Mouse (Mus musculus) limb, embryonic 11.5 days (tissue): Measurements from ENCODE around the gene Lrrc56. TPM values are rescaled to one million over a fixed set of nuclear protein-coding genes. Genes with fewer than 3 reads are reported as not detected.

ENCODE experiments used
- ATAC-seq: fragments of 200-750 bp; cut with Nextera tagmentation; 2 replicates; pipeline ENCODE4 v1.8.0; 2017; ENCODE audit warnings: low read depth; ENCODE audit not compliant: insufficient number of reproducible peaks, low FRiP score, low TSS enrichment
- DNase-seq: peaks from one replicate; pipeline ENCODE4 v3.0.0-alpha.2; 2015; ENCODE audit warnings: low spot score
- H3K27ac ChIP-seq: fragments of 300-500 bp; sonication (generic); replicated peaks from 2 replicates; pipeline ENCODE4 v1.5.1; 2014; ENCODE audit warnings: low read depth, mild to moderate bottlenecking, low read length
- H3K27me3 ChIP-seq: fragments of 300-500 bp; sonication (generic); 2 replicates; pipeline ENCODE4 v1.6.1; 2014; ENCODE audit warnings: mild to moderate bottlenecking, low read length, mixed read lengths; ENCODE audit not compliant: control insufficient read depth, insufficient read depth
- H3K36me3 ChIP-seq: fragments of 300-500 bp; sonication (generic); 2 replicates; pipeline ENCODE4 v1.6.1; 2014; ENCODE audit warnings: mild to moderate bottlenecking, low read length, moderate library complexity, mixed read lengths; ENCODE audit not compliant: control insufficient read depth, insufficient read depth
- H3K4me1 ChIP-seq: fragments of 300-500 bp; sonication (generic); 2 replicates; pipeline ENCODE4 v1.6.1; 2014; ENCODE audit warnings: low read length, mixed read lengths; ENCODE audit not compliant: control insufficient read depth, insufficient read depth
- H3K4me2 ChIP-seq: fragments of 300-500 bp; sonication (generic); 2 replicates; pipeline ENCODE4 v1.6.1; 2014; ENCODE audit warnings: low read depth, mild to moderate bottlenecking, moderate library complexity; ENCODE audit not compliant: severe bottlenecking
- H3K4me3 ChIP-seq: fragments of 300-500 bp; sonication (generic); 2 replicates; pipeline ENCODE4 v1.5.1; 2014; ENCODE audit warnings: low read depth, low read length
- H3K9ac ChIP-seq: fragments of 300-500 bp; sonication (generic); 2 replicates; pipeline ENCODE4 v1.6.1; 2014; ENCODE audit warnings: mild to moderate bottlenecking, low read length
- H3K9me3 ChIP-seq: fragments of 300-500 bp; sonication (generic); 2 replicates; pipeline ENCODE4 v1.6.1; 2016; ENCODE audit warnings: low read length; ENCODE audit not compliant: control insufficient read depth
- WGBS: fragments of 180-500 bp; shearing (Covaris S2); extraction: QIAGEN DNeasy Blood & Tissue Kit; methylation state at CpG from one replicate; pipeline ENCODE4 v1.1.7; 2014; 5-methylcytosine and 5-hydroxymethylcytosine counted together
- polyA plus RNA-seq: library from polyadenylated mRNA; unstranded; fragments of >200 nt; fragmentation: Nextera tagmentation; extraction: Ambion mirVana; gene quantifications from 2 replicates; pipeline ENCODE4 v1.2.1, GENCODE M21; 2014

Gene Lrrc56
- polyA plus RNA-seq, 1 experiment from 2014 or later, result 11.7 TPM

- WGBS, result 73% methylated on average over 3 of the region's 3 CpGs
Measured at GRCm38 (mm10) chr7:141188194-141188593, 5.8 kb upstream of the Lrrc56 start.

GRCm38 (mm10) chr7:141188733-141189132, 5.2 kb upstream of the Lrrc56 start:
- no peak for ATAC-seq
- H3K4me2 ChIP-seq, result no peak overlapping the region
- H3K27ac ChIP-seq, result no peak overlapping the region
- WGBS, result 89% methylated on average over 3 of the region's 3 CpGs
- H3K27me3 ChIP-seq, result no peaks in the 10 kb centered on the region
- H3K36me3 ChIP-seq, result peaks cover 18% of the 10 kb centered on the region
- H3K9me3 ChIP-seq, result no peaks in the 10 kb centered on the region
- H3K4me3 ChIP-seq, result no peak overlapping the region
- H3K4me1 ChIP-seq, result peaks cover 8% of the 10 kb centered on the region
- DNase-seq, result no peak
- H3K9ac ChIP-seq, result no peak overlapping the region

More at GRCm38 (mm10) chr7:141188194-141188593, 5.8 kb upstream of the Lrrc56 start:
- H3K36me3 ChIP-seq, result peaks cover 18% of the 10 kb centered on the region
- H3K4me1 ChIP-seq, result peaks cover 7% of the 10 kb centered on the region
- no peak overlapping the region for H3K4me3 ChIP-seq
- no peaks in the 10 kb centered on the region for H3K27me3 ChIP-seq
- DNase-seq (no peak), ATAC-seq (no peak)
- H3K4me2 ChIP-seq, result no peak overlapping the region
- H3K9me3 ChIP-seq, result no peaks in the 10 kb centered on the region
- no peak overlapping the region for H3K9ac ChIP-seq
- H3K27ac ChIP-seq, result no peak overlapping the region

- Histone ChIP-seq H3K27me3 (no peaks in the 10 kb centered on the region), H3K4me1 (peaks cover 8% of the 10 kb centered on the region), H3K36me3 (peaks cover 18% of the 10 kb centered on the region), H3K4me2 (no peak overlapping the region), H3K27ac (no peak overlapping the region), H3K4me3 (no peak overlapping the region), H3K9ac (no peak overlapping the region), H3K9me3 (no peaks in the 10 kb centered on the region)
- WGBS, result 93% methylated on average over 3 of the region's 3 CpGs
- ATAC-seq (no peak), DNase-seq (no peak)
Measured at GRCm38 (mm10) chr7:141190220-141190619, 3.7 kb upstream of the Lrrc56 start.

- DNase-seq, result no peak
- Histone ChIP-seq H3K36me3 (peaks cover 18% of the 10 kb centered on the region), H3K4me3 (no peak overlapping the region), H3K27me3 (no peaks in the 10 kb centered on the region), H3K4me2 (no peak overlapping the region), H3K4me1 (peaks cover 8% of the 10 kb centered on the region), H3K9me3 (no peaks in the 10 kb centered on the region), H3K27ac (no peak overlapping the region), H3K9ac (no peak overlapping the region)
- no peak for ATAC-seq
- 91% methylated on average over 14 of the region's 14 CpGs for WGBS
Measured at GRCm38 (mm10) chr7:141191036-141191435, 2.9 kb upstream of the Lrrc56 start.

- 90% methylated on average over 24 of the region's 24 CpGs for WGBS
- Histone ChIP-seq H3K4me2 (peak overlapping the region; percentile 92; the same call in 1 of the 2 replicates), H3K27ac (no peak overlapping the region), H3K9me3 (no peaks in the 10 kb centered on the region), H3K36me3 (peaks cover 18% of the 10 kb centered on the region), H3K9ac (no peak overlapping the region), H3K4me3 (peak overlapping the region; percentile 89), H3K4me1 (peaks cover 8% of the 10 kb centered on the region), H3K27me3 (no peaks in the 10 kb centered on the region)
- no peak for DNase-seq
- no peak for ATAC-seq
Measured at GRCm38 (mm10) chr7:141191796-141192685, 1.9 kb upstream of the Lrrc56 start.

GRCm38 (mm10) chr7:141192776-141193347, 1.1 kb upstream of the Lrrc56 start:
- 0 out of 2 replicates have a peak overlapping the region, but pooled peaks have one; percentile 33 for H3K27ac ChIP-seq
- DNase-seq, result no peak
- peak overlapping the region; percentile 92 for H3K4me2 ChIP-seq
- H3K4me3 ChIP-seq, result peak overlapping the region; percentile 89
- no peaks in the 10 kb centered on the region for H3K9me3 ChIP-seq
- peaks cover 18% of the 10 kb centered on the region for H3K36me3 ChIP-seq
- H3K4me1 ChIP-seq, result peaks cover 8% of the 10 kb centered on the region
- no peak for ATAC-seq
- H3K27me3 ChIP-seq, result no peaks in the 10 kb centered on the region
- peak overlapping the region; percentile 85 for H3K9ac ChIP-seq
- 29% methylated on average over 12 of the region's 12 CpGs for WGBS

- Histone ChIP-seq H3K4me1 (peaks cover 8% of the 10 kb centered on the region), H3K9ac (peak overlapping the region; percentile 85), H3K36me3 (peaks cover 18% of the 10 kb centered on the region), H3K4me2 (peak overlapping the region; percentile 92), H3K27me3 (no peaks in the 10 kb centered on the region), H3K4me3 (peak overlapping the region; percentile 89), H3K9me3 (no peaks in the 10 kb centered on the region), H3K27ac (peak overlapping the region; percentile 33; the same call in 1 of the 2 replicates)
- DNase-seq (peak; percentile 55), ATAC-seq (peak; percentile 7; the same call in 1 of the 2 replicates)
- under 1% methylated on average over 30 of the region's 43 CpGs for WGBS
Measured at GRCm38 (mm10) chr7:141193348-141193856, 555 bp upstream of the Lrrc56 start.

- no peak overlapping the region; the same call in 1 of the 2 replicates for H3K27ac ChIP-seq
- H3K9me3 ChIP-seq, result no peaks in the 10 kb centered on the region
- H3K36me3 ChIP-seq, result peaks cover 18% of the 10 kb centered on the region
- peaks cover 8% of the 10 kb centered on the region for H3K4me1 ChIP-seq
- no peaks in the 10 kb centered on the region for H3K27me3 ChIP-seq
- WGBS, result under 1% methylated on average over 23 of the region's 23 CpGs
- H3K9ac ChIP-seq, result peak overlapping the region; percentile 32; the same call in 1 of the 2 replicates
- peak overlapping the region; percentile 89 for H3K4me3 ChIP-seq
- DNase-seq (no peak), ATAC-seq (no peak)
- H3K4me2 ChIP-seq, result peak overlapping the region; percentile 92
Measured at GRCm38 (mm10) chr7:141194409-141194808, 452 bp downstream of the Lrrc56 start.
